Mouse (Mus musculus) thymus, adult 2 months (tissue): ENCODE data around the gene Ceacam20.
"Not testable (repeated sequence)": the region's sequence is repeated elsewhere in the genome, so short reads cannot be mapped to it uniquely, and the experiment has no call there.

Experiments used
- CTCF ChIP-seq: fragments of 200-500 bp; IDR thresholded peaks from 2 replicates; pipeline ENCODE4 v1.5.1; 2012; ENCODE audit warnings: mild to moderate bottlenecking, control low read depth, low read length, moderate library complexity, borderline replicate concordance; ENCODE audit not compliant: control insufficient read depth, poor library complexity, insufficient read depth; ENCODE audit errors: extremely low read depth
- POLR2A ChIP-seq: fragments of 200-500 bp; IDR thresholded peaks from 2 replicates; pipeline ENCODE4 v1.6.1; 2012; ENCODE audit warnings: mild to moderate bottlenecking, low read length, control low read depth, moderate library complexity; ENCODE audit not compliant: control insufficient read depth, poor library complexity, insufficient read depth; ENCODE audit errors: extremely low read depth

DNA sequence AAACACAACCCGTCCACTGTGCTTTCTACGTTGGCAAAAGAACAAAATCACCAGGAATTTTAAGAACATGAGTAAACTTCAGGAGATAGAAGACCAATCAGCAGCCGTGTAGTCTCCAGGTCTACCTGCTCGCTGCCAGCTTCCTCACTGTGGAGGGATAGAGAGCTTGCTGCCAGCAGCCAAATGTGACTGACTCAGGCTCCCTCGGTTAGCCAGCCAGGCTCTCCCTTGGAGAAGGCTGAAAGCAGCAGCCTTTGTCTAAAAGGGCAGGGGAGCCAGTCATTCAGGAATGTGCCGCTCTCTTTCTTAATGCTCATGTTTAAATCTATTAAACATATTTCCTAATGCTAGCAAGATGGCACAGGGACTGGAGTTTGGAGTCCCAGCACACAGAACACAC is 34.7 kb upstream of the Ceacam20 start:
- TF ChIP-seq POLR2A, CTCF: not testable (repeated sequence)
